Mouse (Mus musculus) kidney, embryonic 14.5 days (tissue): ENCODE results near the gene Capn8. TPM values are rescaled to one million over a fixed set of nuclear protein-coding genes. Genes with fewer than 3 reads are reported as not detected.

Experiments used
- ATAC-seq: fragments of 200-750 bp; cut with Nextera tagmentation; 2 replicates; pipeline ENCODE4 v1.8.0; 2017; ENCODE audit warnings: moderate number of reproducible peaks, mild to moderate bottlenecking, moderate TSS enrichment, moderate library complexity; ENCODE audit not compliant: low FRiP score, low TSS enrichment
- H3K27ac ChIP-seq: fragments of 300-500 bp; sonication (generic); 2 replicates; pipeline ENCODE4 v1.5.1; 2014; ENCODE audit warnings: low read depth, mild to moderate bottlenecking, low read length, moderate library complexity, mixed read lengths
- H3K27me3 ChIP-seq: fragments of 300-500 bp; sonication (generic); 2 replicates; pipeline ENCODE4 v1.6.1; 2014; ENCODE audit warnings: mild to moderate bottlenecking, low read length; ENCODE audit not compliant: control insufficient read depth, insufficient read depth
- H3K36me3 ChIP-seq: fragments of 300-500 bp; sonication (generic); 2 replicates; pipeline ENCODE4 v1.6.1; 2014; ENCODE audit warnings: low read length, mixed read lengths; ENCODE audit not compliant: control insufficient read depth, insufficient read depth
- H3K4me1 ChIP-seq: fragments of 300-500 bp; sonication (generic); 2 replicates; pipeline ENCODE4 v1.6.1; 2014; ENCODE audit warnings: low read length, mixed read lengths; ENCODE audit not compliant: control insufficient read depth, insufficient read depth
- H3K4me2 ChIP-seq: fragments of 300-500 bp; sonication (generic); replicated peaks from 2 replicates; pipeline ENCODE4 v1.6.1; 2014; ENCODE audit warnings: low read depth, mild to moderate bottlenecking, low read length
- H3K4me3 ChIP-seq: fragments of 300-500 bp; sonication (generic); 2 replicates; pipeline ENCODE4 v1.5.1; 2014; ENCODE audit warnings: mild to moderate bottlenecking, low read length
- H3K9ac ChIP-seq: fragments of 300-500 bp; sonication (generic); 2 replicates; pipeline ENCODE4 v1.6.1; 2014; ENCODE audit warnings: low read depth, mild to moderate bottlenecking, low read length, moderate library complexity
- H3K9me3 ChIP-seq: fragments of 300-500 bp; sonication (generic); 2 replicates; pipeline ENCODE4 v1.6.1; 2016; ENCODE audit warnings: low read length; ENCODE audit not compliant: control insufficient read depth
- WGBS: fragments of 180-500 bp; shearing (Covaris S2); extraction: QIAGEN DNeasy Blood & Tissue Kit; methylation state at CpG from one replicate; pipeline ENCODE4 v1.1.7; 2014; 5-methylcytosine and 5-hydroxymethylcytosine counted together
- polyA plus RNA-seq: library from polyadenylated mRNA; unstranded; fragments of >200 nt; fragmentation: Nextera tagmentation; extraction: Ambion mirVana; gene quantifications from 2 replicates; pipeline ENCODE4 v1.2.1, GENCODE M21; 2014

The Capn8 gene
- polyA plus RNA-seq, 1 experiment from 2014 or later: not detected

GRCm38 (mm10) chr1:182675346-182675745, 110.5 kb downstream of the Capn8 start:
- Histone ChIP-seq H3K9me3 (0 out of 2 replicates have a peak, but pooled peaks cover 6% of the 10 kb centered on the region), H3K27ac (no peak overlapping the region)
- WGBS: 36% methylated on average over 8 of the region's 8 CpGs

GRCm38 (mm10) chr1:182678151-182678550, 113.3 kb downstream of the Capn8 start:
- Histone ChIP-seq H3K36me3 (no peaks in the 10 kb centered on the region), H3K9ac (no peak overlapping the region), H3K27ac (no peak overlapping the region), H3K4me2 (no peak overlapping the region), H3K4me1 (peaks cover 7% of the 10 kb centered on the region; the same call in 1 of the 2 replicates), H3K4me3 (no peak overlapping the region), H3K9me3 (0 out of 2 replicates have a peak, but pooled peaks cover 6% of the 10 kb centered on the region), H3K27me3 (no peaks in the 10 kb centered on the region)
- ATAC-seq: no peak
- 97% methylated on average over 17 of the region's 17 CpGs for WGBS

More at GRCm38 (mm10) chr1:182675346-182675745, 110.5 kb downstream of the Capn8 start:
- H3K27me3 ChIP-seq: no peaks in the 10 kb centered on the region
- H3K4me2 ChIP-seq: no peak overlapping the region
- H3K4me1 ChIP-seq: peaks cover 11% of the 10 kb centered on the region
- H3K4me3 ChIP-seq: no peak overlapping the region
- no peak overlapping the region for H3K9ac ChIP-seq
- ATAC-seq: no peak
- no peaks in the 10 kb centered on the region for H3K36me3 ChIP-seq

- Histone ChIP-seq H3K27me3 (no peaks in the 10 kb centered on the region), H3K27ac (no peak overlapping the region), H3K4me2 (no peak overlapping the region), H3K36me3 (no peaks in the 10 kb centered on the region), H3K9ac (no peak overlapping the region), H3K9me3 (0 out of 2 replicates have a peak, but pooled peaks cover 6% of the 10 kb centered on the region), H3K4me1 (peaks cover 8% of the 10 kb centered on the region; the same call in 1 of the 2 replicates), H3K4me3 (no peak overlapping the region)
- WGBS: 64% methylated on average over 3 of the region's 3 CpGs
- no peak for ATAC-seq
These were observed 114.4 kb downstream of the Capn8 start for GRCm38 (mm10) chr1:182679169-182679568.

GRCm38 (mm10) chr1:182679582-182679981, 114.8 kb downstream of the Capn8 start:
- Histone ChIP-seq H3K36me3 (no peaks in the 10 kb centered on the region), H3K9me3 (0 out of 2 replicates have a peak, but pooled peaks cover 3% of the 10 kb centered on the region), H3K27ac (no peak overlapping the region), H3K4me2 (no peak overlapping the region), H3K4me1 (peaks cover 8% of the 10 kb centered on the region; the same call in 1 of the 2 replicates), H3K27me3 (no peaks in the 10 kb centered on the region), H3K4me3 (no peak overlapping the region), H3K9ac (no peak overlapping the region)
- WGBS: 57% methylated on average over 7 of the region's 7 CpGs
- no peak for ATAC-seq

Other genes starting within 250 kb of the Capn8 start
- gene Fbxo28, start 223.4 kb upstream of the Capn8 start, polyA plus RNA-seq: 20.3 and 27.3 TPM in 2 replicates
- gene Trp53bp2, start 155.8 kb upstream of the Capn8 start, polyA plus RNA-seq: 14.6 and 32.4 TPM in 2 replicates
- gene Capn2, start 47.4 kb upstream of the Capn8 start, polyA plus RNA-seq: 52.3 and 94.7 TPM in 2 replicates
- not detected in 2 replicates for gene Ccdc185, start 184.2 kb downstream of the Capn8 start, polyA plus RNA-seq
- gene Susd4, start 198.9 kb downstream of the Capn8 start, polyA plus RNA-seq: 15.8 and 23.6 TPM in 2 replicates